Mouse (Mus musculus) heart, postnatal 0 days (tissue): Measurements from ENCODE around the gene Sp4. TPM values are rescaled to one million over a fixed set of nuclear protein-coding genes. Genes with fewer than 3 reads are reported as not detected.

Experiments used
- ATAC-seq: fragments of 200-750 bp; cut with Nextera tagmentation; 2 replicates; pipeline ENCODE4 v1.8.0; 2017; ENCODE audit warnings: low read depth, moderate number of reproducible peaks, moderate library complexity; ENCODE audit not compliant: insufficient read depth
- DNase-seq: peaks from one replicate; pipeline ENCODE4 v3.0.0-alpha.2; 2016; ENCODE audit warnings: low spot score
- H3K27ac ChIP-seq: fragments of 300-500 bp; sonication (generic); 2 replicates; pipeline ENCODE4 v1.5.1; 2014; ENCODE audit warnings: low read depth, mild to moderate bottlenecking
- H3K27me3 ChIP-seq: fragments of 300-500 bp; sonication (generic); 2 replicates; pipeline ENCODE4 v1.6.1; 2014; ENCODE audit warnings: low read length, mixed read lengths; ENCODE audit not compliant: control insufficient read depth, insufficient read depth
- H3K36me3 ChIP-seq: fragments of 300-500 bp; sonication (generic); replicated peaks from 2 replicates; pipeline ENCODE4 v1.6.1; 2014; ENCODE audit warnings: low read length, mixed read lengths; ENCODE audit not compliant: control insufficient read depth, insufficient read depth
- H3K4me1 ChIP-seq: fragments of 300-500 bp; sonication (generic); 2 replicates; pipeline ENCODE4 v1.6.1; 2014; ENCODE audit warnings: antibody characterized with exemption; ENCODE audit not compliant: control insufficient read depth, insufficient read depth
- H3K4me2 ChIP-seq: fragments of 300-500 bp; sonication (generic); 2 replicates; pipeline ENCODE4 v1.6.1; 2014; ENCODE audit warnings: low read depth, mild to moderate bottlenecking, low read length, moderate library complexity
- H3K4me3 ChIP-seq: fragments of 300-500 bp; sonication (generic); 2 replicates; pipeline ENCODE4 v1.5.1; 2014; ENCODE audit warnings: low read depth, low read length
- H3K9ac ChIP-seq: fragments of 300-500 bp; sonication (generic); replicated peaks from 2 replicates; pipeline ENCODE4 v1.6.1; 2014; ENCODE audit warnings: low read depth, low read length, mixed read lengths
- H3K9me3 ChIP-seq: fragments of 300-500 bp; sonication (generic); replicated peaks from 2 replicates; pipeline ENCODE4 v1.6.1; 2016; ENCODE audit warnings: low read length; ENCODE audit not compliant: control insufficient read depth
- CTCF ChIP-seq: IDR thresholded peaks from 2 replicates; pipeline ENCODE4 v1.5.1; 2016; ENCODE audit warnings: antibody characterized with exemption, control low read depth, low read depth
- EP300 ChIP-seq: IDR thresholded peaks from 2 replicates; pipeline ENCODE4 v1.6.1; 2016; ENCODE audit warnings: antibody characterized with exemption, low read depth
- whole genome bisulfite sequencing: fragments of 180-500 bp; shearing (Covaris S2); extraction: QIAGEN DNeasy Blood & Tissue Kit; methylation state at CpG from one replicate; pipeline ENCODE4 v1.1.7; 2014; 5-methylcytosine and 5-hydroxymethylcytosine counted together
- polyA plus RNA-seq: library from polyadenylated mRNA; unstranded; fragments of >200 nt; fragmentation: Nextera tagmentation; extraction: Ambion mirVana; gene quantifications from 2 replicates; pipeline ENCODE4 v1.2.1, GENCODE M21; 2015
- total RNA-seq: library from RNA; depleted of rRNA; stranded (reverse); fragments of >200 nt; gene quantifications from 2 replicates; pipeline ENCODE4 v1.2.3, GENCODE M21; 2014; ENCODE audit warnings: low replicate concordance; rRNA removed

Sp4 gene
- total and polyA plus RNA-seq, 2 experiments from 2014 or later = 4.7 to 19.8 TPM

- Histone ChIP-seq H3K4me2 (no peak overlapping the region), H3K9me3 (no peaks in the 10 kb centered on the region), H3K27me3 (0 out of 2 replicates have a peak, but pooled peaks cover 3% of the 10 kb centered on the region), H3K9ac (no peak overlapping the region), H3K4me1 (0 out of 2 replicates have a peak, but pooled peaks cover 3% of the 10 kb centered on the region), H3K27ac (no peak overlapping the region), H3K36me3 (no peaks in the 10 kb centered on the region), H3K4me3 (no peak overlapping the region)
- DNase-seq (no peak), ATAC-seq (no peak)
- no peak for TF ChIP-seq EP300
- no peak for TF ChIP-seq CTCF
- WGBS = 29% methylated on average over 4 of the region's 4 CpGs
Measured at GRCm38 (mm10) chr12:118186881-118187489, 114.3 kb downstream of the Sp4 start.

GRCm38 (mm10) chr12:118186120-118186880 is 114.9 kb downstream of the Sp4 start:
- Histone ChIP-seq H3K9ac (no peak overlapping the region), H3K9me3 (no peaks in the 10 kb centered on the region), H3K27ac (no peak overlapping the region), H3K4me1 (0 out of 2 replicates have a peak, but pooled peaks cover 3% of the 10 kb centered on the region), H3K36me3 (no peaks in the 10 kb centered on the region), H3K4me3 (no peak overlapping the region), H3K27me3 (0 out of 2 replicates have a peak, but pooled peaks cover 3% of the 10 kb centered on the region), H3K4me2 (no peak overlapping the region)
- 36% methylated on average over 4 of the region's 4 CpGs for WGBS
- ATAC-seq (no peak; the same call in 1 of the 2 replicates), DNase-seq (peak; percentile 34)
- no peak for TF ChIP-seq CTCF
- TF ChIP-seq EP300 = no peak

Other genes with a start within 250 kb of the Sp4 start
- not detected in 2 replicates for gene Dnah11, start 102.4 kb downstream of the Sp4 start, total RNA-seq
- 0.03 TPM in 1 of 2 replicates, not detected in the other for gene Dnah11, start 102.4 kb downstream of the Sp4 start, polyA plus RNA-seq